Mouse (Mus musculus) intestine, embryonic 15.5 days (tissue): Measurements from ENCODE around the gene Kcnmb4. TPM values are rescaled to one million over a fixed set of nuclear protein-coding genes. Genes with fewer than 3 reads are reported as not detected.

Experiments
- ATAC-seq: fragments of 200-750 bp; cut with Nextera tagmentation; 2 replicates; pipeline ENCODE4 v1.8.0; 2017; ENCODE audit warnings: moderate TSS enrichment, moderate library complexity
- H3K27ac ChIP-seq: fragments of 300-500 bp; sonication (generic); 2 replicates; pipeline ENCODE4 v1.5.1; 2015; ENCODE audit warnings: mild to moderate bottlenecking, inconsistent platforms
- H3K27me3 ChIP-seq: fragments of 300-500 bp; sonication (generic); replicated peaks from 2 replicates; pipeline ENCODE4 v1.6.1; 2015; ENCODE audit warnings: inconsistent platforms
- H3K36me3 ChIP-seq: fragments of 300-500 bp; sonication (generic); 2 replicates; pipeline ENCODE4 v1.6.1; 2015; ENCODE audit warnings: inconsistent platforms
- H3K4me1 ChIP-seq: fragments of 300-500 bp; sonication (generic); replicated peaks from 2 replicates; pipeline ENCODE4 v1.6.1; 2015; ENCODE audit warnings: inconsistent platforms
- H3K4me2 ChIP-seq: fragments of 300-500 bp; sonication (generic); replicated peaks from 2 replicates; pipeline ENCODE4 v1.6.1; 2015; ENCODE audit warnings: mild to moderate bottlenecking, inconsistent platforms
- H3K4me3 ChIP-seq: fragments of 300-500 bp; sonication (generic); replicated peaks from 2 replicates; pipeline ENCODE4 v1.5.1; 2015; ENCODE audit warnings: inconsistent platforms
- H3K9ac ChIP-seq: fragments of 300-500 bp; sonication (generic); 2 replicates; pipeline ENCODE4 v1.6.1; 2015; ENCODE audit warnings: inconsistent platforms
- H3K9me3 ChIP-seq: fragments of 300-500 bp; sonication (generic); 2 replicates; pipeline ENCODE4 v1.6.1; 2016; ENCODE audit warnings: inconsistent platforms
- WGBS: fragments of 180-500 bp; shearing (Covaris S2); methylation state at CpG from one replicate; pipeline ENCODE4 v1.1.7; 2015; 5-methylcytosine and 5-hydroxymethylcytosine counted together
- polyA plus RNA-seq: library from polyadenylated mRNA; unstranded; fragments of >200 nt; fragmentation: Nextera tagmentation; extraction: Ambion mirVana; gene quantifications from 2 replicates; pipeline ENCODE4 v1.2.1, GENCODE M21; 2015

Kcnmb4 gene
- polyA plus RNA-seq, 1 experiment from 2014 or later, result 3.5 TPM

- peaks cover 8% of the 10 kb centered on the region; the same call in 1 of the 2 replicates for H3K27me3 ChIP-seq
- no peak overlapping the region for H3K4me2 ChIP-seq
- H3K27ac ChIP-seq, result no peak overlapping the region
- H3K4me1 ChIP-seq, result peaks cover 5% of the 10 kb centered on the region; the same call in 1 of the 2 replicates
- H3K9me3 ChIP-seq, result no peaks in the 10 kb centered on the region
- no peak overlapping the region for H3K4me3 ChIP-seq
- no peaks in the 10 kb centered on the region for H3K36me3 ChIP-seq
- WGBS, result 90% methylated on average over 3 of the region's 3 CpGs
- no peak for ATAC-seq
- H3K9ac ChIP-seq, result no peak overlapping the region
Observed at GRCm38 (mm10) chr10:116476559-116476958, 2.9 kb upstream of the Kcnmb4 start.

GRCm38 (mm10) chr10:116475725-116476124 lies 2.0 kb upstream of the Kcnmb4 start:
- WGBS, result 67% methylated on average over 6 of the region's 6 CpGs
- H3K27me3 ChIP-seq, result peaks cover 8% of the 10 kb centered on the region; the same call in 1 of the 2 replicates
- ATAC-seq, result no peak

GRCm38 (mm10) chr10:116473071-116473758 lies 463 bp downstream of the Kcnmb4 start:
- peaks cover 8% of the 10 kb centered on the region; the same call in 1 of the 2 replicates for H3K27me3 ChIP-seq
- under 1% methylated on average over 75 of the region's 78 CpGs for WGBS
- H3K9ac ChIP-seq, result peak overlapping the region; percentile 53
- peaks cover 5% of the 10 kb centered on the region; the same call in 1 of the 2 replicates for H3K4me1 ChIP-seq
- peak overlapping the region; percentile 27; the same call in 1 of the 2 replicates for H3K27ac ChIP-seq
- ATAC-seq, result peak; percentile 79
- no peaks in the 10 kb centered on the region for H3K36me3 ChIP-seq
- no peaks in the 10 kb centered on the region for H3K9me3 ChIP-seq
- peak overlapping the region; percentile 64 for H3K4me3 ChIP-seq
- peak overlapping the region; percentile 97 for H3K4me2 ChIP-seq

More at GRCm38 (mm10) chr10:116475725-116476124, 2.0 kb upstream of the Kcnmb4 start:
- H3K9ac ChIP-seq, result no peak overlapping the region
- no peaks in the 10 kb centered on the region for H3K36me3 ChIP-seq
- H3K4me3 ChIP-seq, result no peak overlapping the region
- no peak overlapping the region for H3K4me2 ChIP-seq
- peaks cover 5% of the 10 kb centered on the region; the same call in 1 of the 2 replicates for H3K4me1 ChIP-seq
- H3K9me3 ChIP-seq, result no peaks in the 10 kb centered on the region
- no peak overlapping the region for H3K27ac ChIP-seq

GRCm38 (mm10) chr10:116472579-116472978 lies 1.1 kb downstream of the Kcnmb4 start:
- no peak for ATAC-seq
- WGBS, result 12% methylated on average over 5 of the region's 5 CpGs
- peaks cover 5% of the 10 kb centered on the region; the same call in 1 of the 2 replicates for H3K4me1 ChIP-seq
- H3K4me2 ChIP-seq, result peak overlapping the region; percentile 97
- H3K27ac ChIP-seq, result no peak overlapping the region
- peaks cover 8% of the 10 kb centered on the region; the same call in 1 of the 2 replicates for H3K27me3 ChIP-seq
- H3K36me3 ChIP-seq, result no peaks in the 10 kb centered on the region
- H3K9ac ChIP-seq, result peak overlapping the region; percentile 53
- H3K4me3 ChIP-seq, result peak overlapping the region; percentile 64
- no peaks in the 10 kb centered on the region for H3K9me3 ChIP-seq

- H3K4me2 ChIP-seq, result no peak overlapping the region
Observed at GRCm38 (mm10) chr10:116470306-116470925, 3.3 kb downstream of the Kcnmb4 start.

GRCm38 (mm10) chr10:116468094-116468493 lies 5.6 kb downstream of the Kcnmb4 start:
- no peaks in the 10 kb centered on the region for H3K9me3 ChIP-seq
- 79% methylated on average over 5 of the region's 5 CpGs for WGBS
- H3K36me3 ChIP-seq, result no peaks in the 10 kb centered on the region
- no peak overlapping the region for H3K4me3 ChIP-seq
- H3K27me3 ChIP-seq, result no peaks in the 10 kb centered on the region
- no peak for ATAC-seq
- H3K9ac ChIP-seq, result no peak overlapping the region
- H3K27ac ChIP-seq, result no peak overlapping the region
- H3K4me2 ChIP-seq, result no peak overlapping the region
- H3K4me1 ChIP-seq, result peaks cover 4% of the 10 kb centered on the region; the same call in 1 of the 2 replicates

More at GRCm38 (mm10) chr10:116470306-116470925, 3.3 kb downstream of the Kcnmb4 start:
- Histone ChIP-seq H3K4me3 (no peak overlapping the region), H3K4me1 (peaks cover 5% of the 10 kb centered on the region; the same call in 1 of the 2 replicates), H3K27me3 (peaks cover 5% of the 10 kb centered on the region; the same call in 1 of the 2 replicates), H3K9me3 (no peaks in the 10 kb centered on the region), H3K9ac (no peak overlapping the region), H3K36me3 (no peaks in the 10 kb centered on the region), H3K27ac (no peak overlapping the region)
- ATAC-seq, result no peak
- 93% methylated on average over 11 of the region's 11 CpGs for WGBS

GRCm38 (mm10) chr10:116463753-116464345 lies 9.8 kb downstream of the Kcnmb4 start:
- H3K9me3 ChIP-seq, result no peaks in the 10 kb centered on the region
- WGBS, result 93% methylated on average over 12 of the region's 12 CpGs
- no peaks in the 10 kb centered on the region for H3K36me3 ChIP-seq
- no peaks in the 10 kb centered on the region for H3K27me3 ChIP-seq
- no peak overlapping the region for H3K27ac ChIP-seq
- no peak overlapping the region for H3K4me3 ChIP-seq
- no peaks in the 10 kb centered on the region for H3K4me1 ChIP-seq
- no peak overlapping the region for H3K9ac ChIP-seq
- ATAC-seq, result no peak
- no peak overlapping the region for H3K4me2 ChIP-seq

- 90% methylated on average over 9 of the region's 9 CpGs for WGBS
- Histone ChIP-seq H3K4me2 (no peak overlapping the region), H3K9me3 (no peaks in the 10 kb centered on the region), H3K27ac (no peak overlapping the region), H3K27me3 (no peaks in the 10 kb centered on the region), H3K4me1 (no peaks in the 10 kb centered on the region), H3K36me3 (no peaks in the 10 kb centered on the region), H3K4me3 (no peak overlapping the region), H3K9ac (no peak overlapping the region)
- no peak for ATAC-seq
Observed at GRCm38 (mm10) chr10:116461443-116461842, 12.2 kb downstream of the Kcnmb4 start.

- Histone ChIP-seq H3K4me1 (no peaks in the 10 kb centered on the region), H3K4me3 (no peak overlapping the region), H3K4me2 (no peak overlapping the region), H3K9ac (no peak overlapping the region), H3K27ac (no peak overlapping the region), H3K36me3 (no peaks in the 10 kb centered on the region), H3K9me3 (no peaks in the 10 kb centered on the region), H3K27me3 (no peaks in the 10 kb centered on the region)
- 93% methylated on average over 9 of the region's 9 CpGs for WGBS
- no peak for ATAC-seq
Observed at GRCm38 (mm10) chr10:116458786-116459185, 14.9 kb downstream of the Kcnmb4 start.

- no peak overlapping the region for H3K4me3 ChIP-seq
- H3K36me3 ChIP-seq, result no peaks in the 10 kb centered on the region
- WGBS, result 94% methylated on average over 7 of the region's 7 CpGs
- H3K27me3 ChIP-seq, result no peaks in the 10 kb centered on the region
- no peak overlapping the region for H3K4me2 ChIP-seq
- H3K27ac ChIP-seq, result no peak overlapping the region
- no peak for ATAC-seq
- H3K9ac ChIP-seq, result no peak overlapping the region
- no peaks in the 10 kb centered on the region for H3K4me1 ChIP-seq
- no peaks in the 10 kb centered on the region for H3K9me3 ChIP-seq
Observed at GRCm38 (mm10) chr10:116452771-116453170, 20.9 kb downstream of the Kcnmb4 start.

GRCm38 (mm10) chr10:116450621-116451020 lies 23.1 kb downstream of the Kcnmb4 start:
- no peaks in the 10 kb centered on the region for H3K36me3 ChIP-seq
- H3K27ac ChIP-seq, result no peak overlapping the region
- no peak for ATAC-seq
- no peaks in the 10 kb centered on the region for H3K27me3 ChIP-seq
- no peaks in the 10 kb centered on the region for H3K4me1 ChIP-seq
- 63% methylated on average over 9 of the region's 9 CpGs for WGBS
- no peak overlapping the region for H3K4me2 ChIP-seq
- no peak overlapping the region for H3K9ac ChIP-seq
- no peak overlapping the region for H3K4me3 ChIP-seq
- no peaks in the 10 kb centered on the region for H3K9me3 ChIP-seq

- H3K27ac ChIP-seq, result no peak overlapping the region
- no peaks in the 10 kb centered on the region for H3K27me3 ChIP-seq
- H3K4me1 ChIP-seq, result no peaks in the 10 kb centered on the region
- WGBS, result 94% methylated on average over 12 of the region's 12 CpGs
- no peaks in the 10 kb centered on the region for H3K36me3 ChIP-seq
- no peak overlapping the region for H3K9ac ChIP-seq
- H3K4me3 ChIP-seq, result no peak overlapping the region
- H3K4me2 ChIP-seq, result no peak overlapping the region
- H3K9me3 ChIP-seq, result no peaks in the 10 kb centered on the region
- no peak for ATAC-seq
Observed at GRCm38 (mm10) chr10:116448166-116448565, 25.5 kb downstream of the Kcnmb4 start.
